Mouse (Mus musculus): ENCODE results near the gene Vwa7.
"Not testable (repeated sequence)": the region's sequence is repeated elsewhere in the genome, so short reads cannot be mapped to it uniquely, and the experiment has no call there.

DNA sequence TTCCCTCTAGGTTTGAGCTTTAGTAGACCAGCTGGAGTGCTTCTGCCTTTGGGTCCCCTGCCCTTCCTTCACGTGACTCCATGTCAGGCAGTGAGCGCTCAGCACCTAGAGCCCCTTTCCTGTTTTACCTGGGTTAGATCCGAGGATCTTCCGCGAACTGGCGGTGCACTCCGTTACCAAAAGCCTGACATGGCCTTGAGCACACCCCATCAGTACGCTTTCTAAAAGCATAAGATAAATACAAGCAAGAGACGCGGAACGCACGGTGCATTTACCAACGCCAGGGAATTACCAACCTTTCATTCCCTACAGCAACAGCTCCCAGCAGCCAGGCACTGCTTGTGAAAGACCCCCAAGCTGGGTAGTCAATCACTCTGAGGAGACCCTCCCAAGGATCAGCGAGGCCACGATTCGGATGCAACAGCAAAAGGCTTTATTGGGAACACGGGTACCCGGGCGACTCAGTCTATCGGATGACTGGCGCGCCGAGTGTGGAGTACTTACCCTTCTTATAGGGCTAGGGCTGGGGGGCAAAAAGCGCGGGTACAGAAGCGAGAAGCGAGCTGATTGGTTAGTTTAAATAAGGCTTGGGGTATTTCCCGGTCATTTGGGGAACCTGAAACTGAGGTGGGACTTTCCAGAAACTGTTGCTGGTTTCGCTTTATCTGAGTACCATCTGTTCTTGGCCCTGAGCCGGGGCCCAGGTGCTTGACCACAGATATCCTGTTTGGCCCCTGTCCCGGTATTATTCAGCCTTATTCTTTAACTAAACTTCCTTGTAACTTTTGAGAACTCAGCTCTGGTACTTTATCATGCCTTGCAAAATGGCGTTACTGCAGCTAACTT is 16.3 kb upstream of the Vwa7 start:
- not testable (repeated sequence) for TF ChIP-seq CTCF, POLR2A (IDR thresholded peaks at IDR 0.05; ENCODE audit: extremely low read depth, insufficient read depth, low read length)

Measured in cortical plate, adult 2 months (tissue).